Mouse (Mus musculus) C2C12 (cell line): Measurements from ENCODE around the gene L1td1. TPM values are rescaled to one million over a fixed set of nuclear protein-coding genes. Genes with fewer than 3 reads are reported as not detected.

Source experiments
- H3K27me3 ChIP-seq: one replicate; pipeline ENCODE4 v1.6.1; 2011; ENCODE audit not compliant: control insufficient read depth, insufficient read depth, insufficient read length
- H3K36me3 ChIP-seq: one replicate; pipeline ENCODE4 v1.6.1; 2011; ENCODE audit not compliant: control insufficient read depth, insufficient read depth
- H3K4me3 ChIP-seq: one replicate; pipeline ENCODE4 v1.5.1; 2011; ENCODE audit warnings: mild to moderate bottlenecking, control low read depth; ENCODE audit not compliant: poor library complexity, insufficient read depth, severe bottlenecking
- H3K79me2 ChIP-seq: one replicate; pipeline ENCODE4 v1.6.1; 2011; ENCODE audit not compliant: control insufficient read depth, insufficient read depth
- H3K79me3 ChIP-seq: one replicate; pipeline ENCODE4 v1.6.1; 2011; ENCODE audit warnings: low read depth, control low read depth
- H3ac ChIP-seq: one replicate; pipeline ENCODE3; 2011; ENCODE audit warnings: low read depth; ENCODE audit not compliant: control insufficient read depth, insufficient read length
- CEBPB ChIP-seq: IDR thresholded peaks from one replicate; pipeline ENCODE4 v1.6.1; 2011; ENCODE audit warnings: low read depth, mild to moderate bottlenecking, control low read depth, moderate library complexity
- CTCF ChIP-seq: IDR thresholded peaks from one replicate; pipeline ENCODE4 v1.5.1; 2011; ENCODE audit not compliant: control insufficient read depth, insufficient read depth, insufficient read length
- FOSL1 ChIP-seq: IDR thresholded peaks from one replicate; pipeline ENCODE4 v1.8.0; 2011; ENCODE audit warnings: mild to moderate bottlenecking, low read length; ENCODE audit not compliant: poor library complexity, insufficient read depth, severe bottlenecking
- MAX ChIP-seq: IDR thresholded peaks from one replicate; pipeline ENCODE4 v1.6.1; 2011; ENCODE audit warnings: mild to moderate bottlenecking, control low read depth
- MYOD1 ChIP-seq: IDR thresholded peaks from one replicate; pipeline ENCODE4 v1.6.1; 2011; ENCODE audit warnings: low read depth; ENCODE audit not compliant: control insufficient read depth, insufficient read length
- MYOG ChIP-seq: IDR thresholded peaks from one replicate; pipeline ENCODE4 v1.6.1; 2011; ENCODE audit not compliant: control insufficient read depth, insufficient read length; ENCODE audit errors: extremely low read depth
- USF1 ChIP-seq: IDR thresholded peaks from one replicate; pipeline ENCODE4 v1.6.1; 2011; ENCODE audit warnings: low read depth, mild to moderate bottlenecking, control low read depth, moderate library complexity
- long read RNA-seq, 2 experiments: library from polyadenylated mRNA; unstranded; transcript quantifications; one replicate each; pipeline ENCODE4 v2.0.0; 2019 to 2020
- polyA plus RNA-seq: library from polyadenylated mRNA; unstranded; fragments of >200 nt; fragmentation: generic; extraction: Trizol; gene quantifications from one replicate; pipeline ENCODE4 v1.2.1, GENCODE M21; 2012; ENCODE audit warnings: missing spikeins

Gene L1td1
- polyA plus RNA-seq: not detected
- long read RNA-seq, experiment 1: 0 reads
- long read RNA-seq, experiment 2: 0 reads

- Histone ChIP-seq H3K79me3 (no peaks in the 10 kb centered on the region), H3K27me3 (no peaks in the 10 kb centered on the region), H3K4me3 (no peak within 1 kb of the TSS), H3ac (no peak within 1 kb of the TSS), H3K36me3 (no peaks in the 10 kb centered on the region), H3K79me2 (no peaks in the 10 kb centered on the region)
- TF ChIP-seq FOSL1: no peak
- no peak for TF ChIP-seq CEBPB
- TF ChIP-seq USF1: no peak
Measured at GRCm38 (mm10) chr4:98726590-98727237, at the start of gene L1td1. Gene L1td1 (plus strand): TSS chr4:98726734.

- Histone ChIP-seq H3K36me3 (no peaks in the 10 kb centered on the region), H3K4me3 (no peak overlapping the region), H3K27me3 (no peaks in the 10 kb centered on the region), H3K79me3 (no peaks in the 10 kb centered on the region), H3ac (no peak overlapping the region), H3K79me2 (no peaks in the 10 kb centered on the region)
- TF ChIP-seq MYOD1 (no peak), CEBPB (no peak), FOSL1 (no peak), CTCF (no peak), MYOG (no peak), MAX (no peak), USF1 (no peak)
Measured at GRCm38 (mm10) chr4:98677506-98677905, 49.0 kb upstream of the L1td1 start.

DNA sequence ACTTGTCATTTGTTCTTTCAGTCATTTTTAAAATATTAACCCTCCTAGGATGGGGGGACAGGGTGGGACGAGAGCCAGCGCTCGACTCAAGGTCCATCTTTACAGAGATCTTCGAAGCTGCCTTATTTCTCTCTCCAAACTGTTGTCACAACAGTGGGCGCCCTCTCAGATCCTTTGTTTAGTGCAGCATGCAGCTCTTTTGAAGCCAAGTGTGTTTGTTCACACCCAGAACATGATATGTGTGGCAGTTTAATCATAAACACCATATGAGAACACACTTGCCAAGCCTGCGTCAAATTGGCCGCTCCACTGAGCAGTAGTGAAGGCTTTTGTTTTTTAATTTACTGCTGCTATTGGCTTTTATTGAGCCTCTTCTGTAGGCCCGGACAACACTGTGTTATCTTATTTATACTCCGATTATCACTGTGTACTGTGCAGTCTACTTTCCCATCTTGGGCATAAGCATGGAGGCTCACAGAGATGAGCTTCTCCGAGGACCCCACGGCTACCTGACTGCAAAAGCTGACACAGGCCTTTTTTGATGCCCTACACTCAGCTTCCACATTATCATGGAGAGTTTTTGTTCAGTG, 39.8 kb upstream of the L1td1 start:
- no peak for TF ChIP-seq CEBPB
- TF ChIP-seq MYOG: no peak
- TF ChIP-seq MYOD1: no peak
- TF ChIP-seq MAX: no peak
- no peak for TF ChIP-seq USF1
- TF ChIP-seq FOSL1: no peak
- TF ChIP-seq CTCF: no peak
- Histone ChIP-seq H3K27me3 (no peaks in the 10 kb centered on the region), H3K79me3 (no peaks in the 10 kb centered on the region), H3K4me3 (no peak overlapping the region), H3K79me2 (no peaks in the 10 kb centered on the region), H3ac (no peak overlapping the region), H3K36me3 (no peaks in the 10 kb centered on the region)

GRCm38 (mm10) chr4:98688116-98688515, 38.4 kb upstream of the L1td1 start:
- H3K27me3 ChIP-seq: no peaks in the 10 kb centered on the region
- H3ac ChIP-seq: no peak overlapping the region
- H3K79me3 ChIP-seq: no peaks in the 10 kb centered on the region
- H3K4me3 ChIP-seq: no peak overlapping the region
- no peaks in the 10 kb centered on the region for H3K36me3 ChIP-seq
- no peaks in the 10 kb centered on the region for H3K79me2 ChIP-seq
- TF ChIP-seq CTCF: no peak
- no peak for TF ChIP-seq CEBPB
- TF ChIP-seq MAX: no peak
- TF ChIP-seq USF1: no peak
- no peak for TF ChIP-seq MYOG
- no peak for TF ChIP-seq MYOD1
- no peak for TF ChIP-seq FOSL1

DNA sequence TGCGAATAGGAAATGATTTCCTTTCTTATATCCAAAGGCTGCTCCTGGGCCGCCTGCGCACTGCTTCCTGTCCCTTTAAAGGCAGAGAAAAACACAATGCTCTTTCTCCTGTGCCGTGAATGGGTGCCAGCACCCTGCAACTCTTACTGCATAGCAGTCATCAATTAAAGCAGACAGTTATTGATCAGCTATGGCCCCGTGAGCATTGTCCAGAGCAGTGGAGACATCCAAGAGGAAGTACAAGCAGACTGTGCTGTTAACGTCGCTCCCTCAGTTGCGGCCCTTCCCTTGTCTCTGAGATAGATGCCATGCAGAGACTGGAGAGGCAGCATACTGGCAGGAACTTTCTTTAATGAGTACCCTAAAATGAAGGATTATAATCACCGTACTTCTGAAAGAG, 38.0 kb upstream of the L1td1 start:
- TF ChIP-seq USF1 (no peak), CEBPB (no peak), CTCF (no peak), MAX (no peak), FOSL1 (no peak), MYOG (no peak), MYOD1 (no peak)
- no peaks in the 10 kb centered on the region for H3K27me3 ChIP-seq
- H3ac ChIP-seq: no peak overlapping the region
- no peak overlapping the region for H3K4me3 ChIP-seq
- H3K36me3 ChIP-seq: no peaks in the 10 kb centered on the region
- no peaks in the 10 kb centered on the region for H3K79me3 ChIP-seq
- H3K79me2 ChIP-seq: no peaks in the 10 kb centered on the region
